Mouse (Mus musculus): ENCODE data around the gene Zfp59. TPM values are rescaled to one million over a fixed set of nuclear protein-coding genes. Genes with fewer than 3 reads are reported as not detected.

The Zfp59 gene
- total and polyA plus RNA-seq, 3 experiments, result 4.0 to 5.9 (median 4.0) TPM

DNA sequence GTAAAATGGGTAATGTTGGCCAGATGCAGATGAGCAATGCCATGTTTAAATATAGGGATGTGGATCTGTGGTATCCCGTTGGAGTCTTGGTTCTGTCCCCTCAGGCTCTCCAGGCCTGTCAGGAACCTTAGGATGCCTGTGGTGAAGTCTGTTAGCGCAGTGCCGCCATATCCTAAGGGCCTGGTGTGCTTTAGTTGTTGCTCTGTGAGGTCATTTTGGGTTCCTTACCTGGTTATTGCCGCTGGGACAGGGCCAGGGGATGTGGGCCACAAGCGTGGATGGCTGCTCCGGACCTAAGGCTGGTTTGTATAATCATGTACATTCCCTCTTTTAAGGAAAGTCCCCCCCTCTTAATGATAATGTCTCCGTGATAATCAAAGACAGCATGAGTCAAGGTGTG, 1.2 kb downstream of the Zfp59 start:
- H3K4me1 ChIP-seq (ENCODE audit: control insufficient read depth in 1 of 2, insufficient read depth in 2 of 2), result peaks cover 6 to 21% of the 10 kb centered on the region in 2 experiments; a peak in 3 of 4 replicates
- TF ChIP-seq HCFC1 (IDR thresholded peaks at IDR 0.05; ENCODE audit: low read depth, low read length) (no peak), JUN (IDR thresholded peaks at IDR 0.05; ENCODE audit: insufficient read depth, low read depth, low read length) (no peak)
- in situ Hi-C loops (cut with MboI; ENCODE audit: low pct_ligation_motif_present, low pct_unique_long_range_greater_than_20kb, low sequenced_read_pairs) (loop anchor here (25.0 kb wide), 1 partner anchor 98 kb away; the partner anchor contains the start of gene Zfp974), dilution Hi-C loops (cut with MboI; ENCODE audit: extremely low pct_ligation_motif_present, extremely low pct_unique_long_range_greater_than_20kb, low sequenced_read_pairs) (no loop called here)
- no peak overlapping the region for H3K27ac ChIP-seq (ENCODE audit: insufficient read depth, low read depth)
- H3K4me3 ChIP-seq (replicated peaks in 1 of 3; ENCODE audit: low read depth in 2 of 3, low read length in 2 of 3, poor library complexity in 1 of 3), result no peak overlapping the region
- no peaks in the 10 kb centered on the region for H3K9me3 ChIP-seq (replicated peaks; ENCODE audit: low read length)
- no peak overlapping the region for H3K9ac ChIP-seq (ENCODE audit: insufficient read depth, low read depth)
- no peak for DNase-seq (ENCODE audit: extremely low read depth)
- H3K36me3 ChIP-seq (replicated peaks in 1 of 2; ENCODE audit: control insufficient read depth in 1 of 2, insufficient read depth in 1 of 2, low read length in 1 of 2), result peaks cover 4 to 18% of the 10 kb centered on the region in 2 experiments
- 0 out of 2 replicates have a peak, but pooled peaks cover 3% of the 10 kb centered on the region for H3K79me2 ChIP-seq (replicated peaks; ENCODE audit: control insufficient read depth, extremely low read depth, insufficient read depth, poor library complexity, severe bottlenecking)
- no peaks in the 10 kb centered on the region for H3K27me3 ChIP-seq (replicated peaks)
- no peak overlapping the region for H3K4me2 ChIP-seq (ENCODE audit: insufficient read depth, low read depth, poor library complexity, severe bottlenecking)

DNA sequence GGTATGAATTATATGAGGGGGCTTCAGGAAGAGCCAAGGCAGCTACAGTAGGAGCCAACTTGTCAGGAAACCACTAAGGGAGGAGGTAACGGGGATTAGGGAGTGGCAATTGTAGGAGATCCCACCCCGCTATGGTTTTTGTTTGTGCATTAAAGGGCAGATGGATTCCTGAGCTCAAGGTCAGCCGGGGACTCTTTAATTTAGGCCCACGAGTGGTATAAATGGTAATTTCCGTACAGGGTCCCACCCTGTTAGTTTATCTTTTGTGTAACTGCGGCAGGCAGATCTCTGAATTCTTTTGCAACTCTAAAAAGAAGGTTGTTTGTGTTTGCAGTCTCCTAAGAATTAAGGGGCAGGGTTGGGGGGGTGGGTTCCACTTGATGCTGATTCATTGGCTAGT, 1.7 kb downstream of the Zfp59 start:
- H3K36me3 ChIP-seq (replicated peaks in 1 of 2; ENCODE audit: control insufficient read depth in 1 of 2, insufficient read depth in 1 of 2, low read length in 1 of 2), result peaks cover 9 to 23% of the 10 kb centered on the region in 2 experiments
- DNase-seq (ENCODE audit: extremely low read depth), result no peak
- H3K4me3 ChIP-seq (replicated peaks in 1 of 3; ENCODE audit: low read depth in 2 of 3, low read length in 2 of 3, poor library complexity in 1 of 3), result no peak overlapping the region
- TF ChIP-seq SMC3 (IDR thresholded peaks at IDR 0.05; ENCODE audit: low read depth, low read length) (no peak), CHD1 (IDR thresholded peaks at IDR 0.05; ENCODE audit: low read depth, low read length) (no peak), JUN (IDR thresholded peaks at IDR 0.05; ENCODE audit: insufficient read depth, low read depth, low read length) (no peak), ZNF384 (IDR thresholded peaks at IDR 0.05; ENCODE audit: low read depth, low read length) (no peak), MXI1 (IDR thresholded peaks at IDR 0.05; ENCODE audit: low read depth, low read length) (no peak), ELF1 (IDR thresholded peaks at IDR 0.05; ENCODE audit: low read depth, low read length) (no peak), GABPA (IDR thresholded peaks at IDR 0.05; ENCODE audit: insufficient replicate concordance, low read depth, low read length) (no peak), ETS1 (conservative IDR thresholded peaks at IDR 0.05; ENCODE audit: low read depth, low read length) (no peak), CTCF (conservative IDR thresholded peaks at IDR 0.05 in 1 of 2, IDR thresholded peaks at IDR 0.05 in 1 of 2; ENCODE audit: low read depth in 2 of 2, low read length in 2 of 2) (no peak), POLR2A (IDR thresholded peaks at IDR 0.05; ENCODE audit: low read depth, low read length) (no peak), UBTF (IDR thresholded peaks at IDR 0.05; ENCODE audit: low read depth, low read length) (no peak), JUND (conservative IDR thresholded peaks at IDR 0.05; ENCODE audit: low read depth, low read length) (no peak), TCF12 (IDR thresholded peaks at IDR 0.05; ENCODE audit: low read depth, low read length) (no peak), SIN3A (IDR thresholded peaks at IDR 0.05; ENCODE audit: low read length) (no peak), CHD2 (IDR thresholded peaks at IDR 0.05; ENCODE audit: low read length) (no peak), MAZ (IDR thresholded peaks at IDR 0.05; ENCODE audit: low read depth, low read length) (no peak), MAX (IDR thresholded peaks at IDR 0.05; ENCODE audit: low read length) (no peak), HCFC1 (IDR thresholded peaks at IDR 0.05; ENCODE audit: low read depth, low read length) (no peak), NRF1 (IDR thresholded peaks at IDR 0.05; ENCODE audit: low read depth, low read length) (no peak)
- H3K4me2 ChIP-seq (ENCODE audit: insufficient read depth, low read depth, poor library complexity, severe bottlenecking), result no peak overlapping the region
- dilution Hi-C loops (cut with MboI; ENCODE audit: extremely low pct_ligation_motif_present, extremely low pct_unique_long_range_greater_than_20kb, low sequenced_read_pairs), result no loop called here
- no peak overlapping the region for H3K27ac ChIP-seq (ENCODE audit: insufficient read depth, low read depth)
- H3K4me1 ChIP-seq (ENCODE audit: control insufficient read depth in 1 of 2, insufficient read depth in 2 of 2), result peaks cover 6 to 21% of the 10 kb centered on the region in 2 experiments; a peak in 3 of 4 replicates
- in situ Hi-C loops (cut with MboI; ENCODE audit: low pct_ligation_motif_present, low pct_unique_long_range_greater_than_20kb, low sequenced_read_pairs), result loop anchor here (25.0 kb wide), 1 partner anchor 97 kb away; the partner anchor contains the start of gene Zfp974
- H3K79me2 ChIP-seq (replicated peaks; ENCODE audit: control insufficient read depth, extremely low read depth, insufficient read depth, poor library complexity, severe bottlenecking), result 0 out of 2 replicates have a peak, but pooled peaks cover 3% of the 10 kb centered on the region
- no peaks in the 10 kb centered on the region for H3K27me3 ChIP-seq (replicated peaks)
- H3K9me3 ChIP-seq (replicated peaks; ENCODE audit: low read length), result no peaks in the 10 kb centered on the region
- no peak overlapping the region for H3K9ac ChIP-seq (ENCODE audit: insufficient read depth, low read depth)
